Mouse (Mus musculus): ENCODE results near the gene Lcn3.
"Not testable (repeated sequence)": the region's sequence is repeated elsewhere in the genome, so short reads cannot be mapped to it uniquely, and the experiment has no call there.

Gene Lcn3

GRCm38 (mm10) chr2:25765269-25765668, at the start of gene Lcn3:
Gene Lcn3, plus strand, starts transcription at chr2:25765569.
- no peak for DNase-seq (ENCODE audit: extremely low read depth, low read depth)

DNA sequence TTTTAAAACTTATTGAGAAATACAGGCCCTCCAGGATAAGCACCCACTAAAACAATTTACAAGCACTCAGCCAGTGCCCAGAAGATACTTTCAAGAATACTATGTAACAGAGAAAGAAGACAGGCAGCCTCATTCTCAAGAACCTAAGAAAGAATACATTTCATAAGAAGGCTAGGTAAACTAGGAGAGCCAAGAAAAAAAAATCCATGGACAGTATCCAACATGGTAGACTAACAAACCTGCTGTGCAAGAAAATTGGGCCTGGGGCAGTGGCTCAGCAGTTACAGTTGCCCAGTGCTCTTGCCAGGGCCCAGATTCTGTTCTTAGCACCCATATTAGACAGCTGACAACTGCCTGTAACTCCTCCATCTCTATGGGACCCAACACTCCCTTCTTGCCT, 48.1 kb upstream of the Lcn3 start:
- DNase-seq (ENCODE audit: extremely low read depth, low read depth), result no peak

- no peak for DNase-seq (ENCODE audit: extremely low read depth, low read depth)
Observed at GRCm38 (mm10) chr2:25733199-25733930, 32.0 kb upstream of the Lcn3 start.

DNA sequence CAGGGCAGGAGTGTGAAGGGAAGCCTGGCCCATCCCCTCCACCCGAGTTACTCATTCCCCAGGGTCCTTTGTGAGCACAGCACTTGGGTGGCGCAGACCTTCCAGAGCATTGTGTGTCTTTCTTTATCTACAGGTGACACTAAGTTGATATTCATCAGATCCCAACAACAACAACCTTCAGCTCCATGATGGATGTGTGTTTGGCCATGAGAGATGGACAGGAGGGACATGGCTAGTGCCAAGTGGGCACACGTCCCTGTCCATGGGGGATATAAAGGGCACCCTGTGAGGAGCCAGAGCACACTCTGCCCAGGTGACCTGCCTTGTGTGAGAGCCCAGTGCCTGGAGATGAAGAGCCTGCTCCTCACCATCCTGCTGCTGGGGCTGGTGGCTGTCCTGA, 28.7 kb upstream of the Lcn3 start, which contains the start of gene Obp2b:
Gene Obp2b (plus strand): TSS at position 301 of the 400 bp plus-strand sequence.
- not testable (repeated sequence) for DNase-seq (ENCODE audit: extremely low read depth, low read depth)

DNA sequence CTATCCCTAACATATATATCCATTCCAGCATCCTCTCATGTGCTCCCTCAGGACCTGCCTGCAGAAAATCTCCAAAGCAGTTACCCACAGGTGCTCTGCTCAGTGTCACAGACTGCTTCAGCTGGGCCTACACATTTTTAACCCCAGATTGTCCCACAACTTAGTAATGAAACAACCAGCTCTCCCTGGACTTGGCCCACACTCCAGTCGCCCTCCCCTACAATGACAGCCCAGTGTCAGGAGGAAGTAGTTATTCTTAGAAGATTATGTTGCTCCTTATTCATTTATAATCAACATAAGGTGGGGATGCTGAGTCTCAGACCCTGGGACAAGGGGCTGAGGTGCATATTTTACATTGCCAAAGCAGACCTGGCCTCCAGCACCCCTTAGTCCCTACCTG, 23.7 kb upstream of the Lcn3 start:
- DNase-seq (ENCODE audit: extremely low read depth, low read depth), result peak; percentile 21

- DNase-seq (ENCODE audit: extremely low read depth, low read depth), result no peak
Observed at GRCm38 (mm10) chr2:25754201-25754600, 11.2 kb upstream of the Lcn3 start.

- no peak for DNase-seq (ENCODE audit: extremely low read depth, low read depth)
Observed at GRCm38 (mm10) chr2:25758064-25758625, 7.2 kb upstream of the Lcn3 start.

- no peak for DNase-seq (ENCODE audit: extremely low read depth, low read depth)
Observed at GRCm38 (mm10) chr2:25767764-25768163, 2.4 kb downstream of the Lcn3 start.

- no peak for DNase-seq (ENCODE audit: extremely low read depth, low read depth)
Observed at GRCm38 (mm10) chr2:25773507-25773906, 8.1 kb downstream of the Lcn3 start.

DNA sequence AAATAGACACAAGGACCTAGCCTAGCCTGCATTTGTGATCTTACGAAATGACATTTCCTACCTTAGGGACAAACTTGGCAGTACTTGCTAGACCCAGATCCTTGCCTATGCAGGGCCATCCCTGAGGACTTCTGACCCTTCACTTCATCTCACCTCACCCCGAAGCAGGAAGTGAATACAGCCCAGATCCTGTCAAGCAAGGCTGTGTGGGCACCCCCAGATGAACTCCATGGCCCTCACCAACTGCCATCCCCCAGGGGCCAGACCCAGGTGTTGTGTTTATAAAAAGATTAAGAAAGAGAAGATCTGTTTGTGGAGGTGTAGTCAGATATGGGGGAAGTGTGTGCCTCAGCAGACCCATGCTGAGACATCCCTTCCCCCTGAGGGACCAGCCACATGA, 9.3 kb downstream of the Lcn3 start:
- DNase-seq (ENCODE audit: extremely low read depth, low read depth), result no peak

GRCm38 (mm10) chr2:25775991-25776390, 10.6 kb downstream of the Lcn3 start:
- no peak for DNase-seq (ENCODE audit: extremely low read depth, low read depth)

- no peak for DNase-seq (ENCODE audit: extremely low read depth, low read depth)
Observed at GRCm38 (mm10) chr2:25776717-25777116, 11.3 kb downstream of the Lcn3 start, which contains the start of gene Lcn11. Gene Lcn11, plus strand, starts transcription at chr2:25777017.

DNA sequence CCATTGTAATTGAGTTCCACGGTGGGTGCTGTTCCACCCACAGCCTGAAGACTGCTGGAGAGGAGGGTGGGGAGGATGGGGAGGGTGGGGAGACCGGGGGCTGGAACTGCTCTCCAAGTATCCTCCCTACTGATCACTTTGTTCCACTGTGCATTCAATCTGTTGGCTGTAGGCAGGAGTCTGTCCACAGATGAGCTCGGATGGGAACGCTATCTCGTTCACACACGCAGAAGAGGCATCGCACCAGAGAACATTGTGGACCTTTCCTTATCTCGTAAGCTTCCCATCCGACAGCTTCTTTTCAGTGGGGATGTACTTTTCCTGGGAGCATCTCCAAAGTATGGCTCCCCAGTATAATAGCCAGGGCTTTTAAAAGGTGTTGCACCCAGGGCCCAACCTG, 13.7 kb downstream of the Lcn3 start:
- no peak for DNase-seq (ENCODE audit: extremely low read depth, low read depth)

GRCm38 (mm10) chr2:25780921-25781320, 15.6 kb downstream of the Lcn3 start:
- DNase-seq (ENCODE audit: extremely low read depth, low read depth), result no peak

GRCm38 (mm10) chr2:25781957-25782356, 16.6 kb downstream of the Lcn3 start, which contains the start of gene Gm13539:
Gene Gm13539, plus strand, starts transcription at chr2:25782257.
- DNase-seq (ENCODE audit: extremely low read depth, low read depth), result no peak

- no peak for DNase-seq (ENCODE audit: extremely low read depth, low read depth)
Observed at GRCm38 (mm10) chr2:25785573-25786322, 20.4 kb downstream of the Lcn3 start.

- peak; percentile 56 for DNase-seq (ENCODE audit: extremely low read depth, low read depth)
Observed at GRCm38 (mm10) chr2:25789092-25789491, 23.7 kb downstream of the Lcn3 start.

- DNase-seq (ENCODE audit: extremely low read depth, low read depth), result no peak
Observed at GRCm38 (mm10) chr2:25797635-25798034, 32.3 kb downstream of the Lcn3 start.

- DNase-seq (ENCODE audit: extremely low read depth, low read depth), result no peak
Observed at GRCm38 (mm10) chr2:25798065-25798464, 32.7 kb downstream of the Lcn3 start.

DNA sequence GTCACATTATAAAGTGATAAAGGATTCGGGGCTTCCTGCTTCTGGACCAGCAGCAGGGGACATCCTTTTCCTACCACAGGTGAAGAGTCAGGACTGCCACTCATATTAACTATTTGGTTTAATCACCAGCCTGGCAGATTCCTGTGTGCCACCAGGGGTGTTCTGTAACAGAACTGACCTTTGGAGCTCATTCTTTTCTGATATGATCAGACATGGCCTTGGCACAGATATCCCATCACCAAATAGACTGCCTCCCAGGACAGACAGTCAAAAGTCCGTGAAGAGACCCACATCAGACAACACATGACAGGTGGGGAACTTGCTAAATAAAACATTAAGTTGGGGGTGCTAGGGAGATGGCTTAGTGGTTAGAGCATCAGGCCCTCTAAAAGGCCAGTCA, 46.3 kb downstream of the Lcn3 start:
- no peak for DNase-seq (ENCODE audit: extremely low read depth, low read depth)

GRCm38 (mm10) chr2:25813364-25813763, 48.0 kb downstream of the Lcn3 start:
- no peak for DNase-seq (ENCODE audit: extremely low read depth, low read depth)

DNA sequence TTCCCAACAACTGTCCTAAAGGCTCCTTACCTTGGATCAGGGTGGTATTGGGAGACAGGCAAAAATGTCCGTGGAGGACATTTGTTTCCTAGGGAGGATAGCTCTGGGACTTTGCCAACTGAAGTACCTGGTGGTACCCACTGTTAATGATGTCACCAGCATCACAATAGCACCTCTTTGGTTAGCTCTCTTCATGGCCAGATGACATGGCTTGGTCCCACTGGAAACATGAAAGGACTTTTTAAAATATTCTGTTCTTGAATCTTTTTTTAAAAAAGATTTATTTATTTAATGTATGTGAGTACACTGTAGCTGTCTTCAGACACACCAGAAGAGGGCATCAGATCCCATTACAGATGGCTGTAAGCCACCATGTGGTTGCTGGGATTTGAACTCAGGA, 50.4 kb downstream of the Lcn3 start, which contains the start of gene Glt6d1:
Gene Glt6d1 (minus strand): TSS at position 101 of the 400 bp plus-strand sequence.
- DNase-seq (ENCODE audit: extremely low read depth, low read depth), result not testable (repeated sequence)

All from MEL-GATA-1-ER (cell line).